Mouse (Mus musculus) heart, embryonic 14.5 days (tissue): ENCODE data around the gene L3mbtl1. TPM values are rescaled to one million over a fixed set of nuclear protein-coding genes. Genes with fewer than 3 reads are reported as not detected.
A peak's percentile ranks its signal among the peaks of the same experiment; 100 is the strongest.

Source experiments
- ATAC-seq: fragments of 200-750 bp; cut with Nextera tagmentation; 2 replicates; pipeline ENCODE4 v1.8.0; 2017; ENCODE audit warnings: low read depth, moderate TSS enrichment; ENCODE audit not compliant: insufficient number of reproducible peaks, insufficient read depth, low FRiP score
- H3K27ac ChIP-seq, 2 experiments: fragments of 200-500 bp in 1 of 2; fragments of 300-500 bp in 1 of 2; sonication (generic) in 1 of 2; replicated peaks in 1 of 2; 2 replicates each; pipeline ENCODE4 v1.5.1; 2012 to 2014; ENCODE audit warnings: low read depth in 2 of 2, low read length in 2 of 2, control low read depth in 1 of 2, mild to moderate bottlenecking in 1 of 2, mixed read lengths in 1 of 2; ENCODE audit not compliant: control insufficient read depth in 1 of 2, insufficient read depth in 1 of 2
- H3K27me3 ChIP-seq: fragments of 300-500 bp; sonication (generic); 2 replicates; pipeline ENCODE4 v1.6.1; 2014; ENCODE audit warnings: mild to moderate bottlenecking, low read length, control low read depth; ENCODE audit not compliant: control insufficient read depth, insufficient read depth
- H3K36me3 ChIP-seq: fragments of 300-500 bp; sonication (generic); 2 replicates; pipeline ENCODE4 v1.6.1; 2014; ENCODE audit warnings: mild to moderate bottlenecking, control low read depth, low read length, mixed read lengths; ENCODE audit not compliant: control insufficient read depth, insufficient read depth
- H3K4me1 ChIP-seq, 2 experiments: fragments of 200-500 bp in 1 of 2; fragments of 300-500 bp in 1 of 2; sonication (generic) in 1 of 2; 2 replicates each; pipeline ENCODE4 v1.6.1; 2012 to 2014; ENCODE audit warnings: low read length in 2 of 2, control low read depth in 1 of 2, mixed read lengths in 1 of 2; ENCODE audit not compliant: control insufficient read depth in 2 of 2, insufficient read depth in 2 of 2
- H3K4me2 ChIP-seq: fragments of 300-500 bp; sonication (generic); 2 replicates; pipeline ENCODE4 v1.6.1; 2014; ENCODE audit warnings: mild to moderate bottlenecking, low read length
- H3K4me3 ChIP-seq, 2 experiments: fragments of 200-500 bp in 1 of 2; fragments of 300-500 bp in 1 of 2; sonication (generic) in 1 of 2; 2 replicates each; pipeline ENCODE4 v1.5.1; 2012 to 2014; ENCODE audit warnings: low read length in 2 of 2, mild to moderate bottlenecking in 2 of 2, control low read depth in 1 of 2, low read depth in 1 of 2, moderate library complexity in 1 of 2; ENCODE audit not compliant: control insufficient read depth in 1 of 2, insufficient read depth in 1 of 2
- H3K9ac ChIP-seq: fragments of 300-500 bp; sonication (generic); 2 replicates; pipeline ENCODE4 v1.6.1; 2014; ENCODE audit warnings: mild to moderate bottlenecking, low read length
- H3K9me3 ChIP-seq: fragments of 300-500 bp; sonication (generic); 2 replicates; pipeline ENCODE4 v1.6.1; 2016; ENCODE audit warnings: low read length, control low read depth; ENCODE audit not compliant: control insufficient read depth
- WGBS: fragments of 180-500 bp; shearing (Covaris S2); extraction: QIAGEN DNeasy Blood & Tissue Kit; methylation state at CpG from one replicate; pipeline ENCODE4 v1.1.7; 2014; 5-methylcytosine and 5-hydroxymethylcytosine counted together
- polyA plus RNA-seq: library from polyadenylated mRNA; unstranded; fragments of >200 nt; fragmentation: Nextera tagmentation; extraction: Ambion mirVana; gene quantifications from 2 replicates; pipeline ENCODE4 v1.2.1, GENCODE M21; 2014

Gene L3mbtl1
- polyA plus RNA-seq, 1 experiment from 2014 or later = 0.24 TPM

DNA sequence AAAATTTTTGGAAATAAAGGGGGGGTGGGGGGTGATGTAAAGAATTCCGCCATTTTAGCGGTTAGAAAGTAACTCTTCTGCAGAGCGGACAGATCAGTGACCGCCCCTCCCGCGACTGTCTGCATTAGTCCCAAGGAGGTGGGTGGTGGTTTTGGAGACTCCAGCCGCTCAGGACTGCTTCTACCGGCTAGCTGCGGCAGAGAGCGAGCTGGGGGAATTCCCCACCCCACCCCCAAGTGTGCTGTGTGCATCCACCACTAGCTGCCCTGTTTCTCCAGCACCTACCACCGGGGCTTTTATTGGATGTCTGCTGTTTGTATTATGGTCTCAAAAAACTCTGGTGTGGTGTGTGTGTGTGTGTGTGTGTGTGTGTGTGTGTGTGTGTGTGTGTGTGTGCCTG lies 659 bp downstream of the L3mbtl1 start:
- Histone ChIP-seq H3K9ac (peak overlapping the region; percentile 69; the same call in 1 of the 2 replicates), H3K27ac (no peak overlapping the region), H3K4me1 (peaks cover 2 to 12% of the 10 kb centered on the region in 2 experiments; a peak in 3 of 4 replicates), H3K9me3 (no peaks in the 10 kb centered on the region), H3K36me3 (peaks cover 23% of the 10 kb centered on the region), H3K4me2 (peak overlapping the region; percentile 89), H3K27me3 (peaks cover 16% of the 10 kb centered on the region; the same call in 1 of the 2 replicates), H3K4me3 (peak overlapping the region in 1 of 2 experiments; percentile 56; a peak in 2 of 4 replicates)
- WGBS = 8% methylated on average over 11 of the region's 11 CpGs
- ATAC-seq = no peak

DNA sequence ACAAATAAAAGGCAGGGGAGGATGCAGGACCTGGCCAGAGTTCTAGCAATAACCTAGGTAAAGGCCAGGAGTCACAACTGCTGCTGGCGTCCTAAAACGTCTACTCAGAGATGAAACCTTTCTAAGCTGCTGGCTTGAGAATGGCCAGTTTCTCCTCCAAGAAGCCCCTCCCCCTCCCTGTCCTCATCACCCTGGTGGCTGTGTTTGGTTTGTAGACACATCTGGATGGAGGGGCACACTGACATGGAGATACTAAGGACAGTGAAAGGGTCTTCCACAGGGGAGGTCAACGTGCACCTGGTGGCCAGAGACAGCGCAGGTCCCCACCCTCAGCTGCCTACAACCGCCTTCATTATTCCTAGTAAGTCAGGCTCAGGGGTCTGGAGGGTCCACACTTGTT lies 3.7 kb downstream of the L3mbtl1 start:
- H3K36me3 ChIP-seq = no peaks in the 10 kb centered on the region
- WGBS = 84% methylated on average over 5 of the region's 5 CpGs
- H3K9ac ChIP-seq = no peak overlapping the region
- no peak overlapping the region for H3K4me3 ChIP-seq
- peaks cover 12% of the 10 kb centered on the region; the same call in 1 of the 2 replicates for H3K27me3 ChIP-seq
- no peak overlapping the region for H3K4me2 ChIP-seq
- H3K9me3 ChIP-seq = no peaks in the 10 kb centered on the region
- H3K4me1 ChIP-seq = peaks cover 2 to 12% of the 10 kb centered on the region in 2 experiments; a peak in 3 of 4 replicates
- no peak for ATAC-seq
- H3K27ac ChIP-seq = no peak overlapping the region

DNA sequence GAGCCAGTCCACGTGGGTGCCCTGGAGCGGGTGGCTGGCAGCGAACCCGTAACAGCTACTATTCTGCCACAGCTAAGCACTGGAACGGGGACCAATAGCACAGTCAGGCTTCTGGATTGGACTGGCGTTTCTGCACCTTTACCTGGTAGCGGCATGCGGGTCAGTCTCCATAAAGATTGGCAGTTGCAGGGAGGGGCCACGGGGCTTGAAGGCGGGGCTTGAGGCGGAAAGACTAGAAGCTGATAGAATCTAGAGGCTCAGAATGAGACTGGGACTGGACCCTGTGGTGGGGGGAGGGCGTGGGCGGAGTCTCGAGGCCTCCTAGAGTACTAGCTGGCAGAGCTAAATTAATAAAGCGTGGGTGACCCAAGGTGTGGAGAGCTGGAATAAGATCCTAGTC lies 4.5 kb downstream of the L3mbtl1 start:
- Histone ChIP-seq H3K27me3 (peaks cover 12% of the 10 kb centered on the region; the same call in 1 of the 2 replicates), H3K4me3 (peak overlapping the region in 1 of 2 experiments; percentile 19; a peak in 2 of 4 replicates), H3K4me2 (peak overlapping the region; percentile 57), H3K27ac (no peak overlapping the region), H3K9ac (no peak overlapping the region), H3K9me3 (no peaks in the 10 kb centered on the region), H3K4me1 (peaks cover 2 to 9% of the 10 kb centered on the region in 2 experiments; a peak in 3 of 4 replicates), H3K36me3 (no peaks in the 10 kb centered on the region)
- no peak for ATAC-seq
- 26% methylated on average over 15 of the region's 15 CpGs for WGBS

DNA sequence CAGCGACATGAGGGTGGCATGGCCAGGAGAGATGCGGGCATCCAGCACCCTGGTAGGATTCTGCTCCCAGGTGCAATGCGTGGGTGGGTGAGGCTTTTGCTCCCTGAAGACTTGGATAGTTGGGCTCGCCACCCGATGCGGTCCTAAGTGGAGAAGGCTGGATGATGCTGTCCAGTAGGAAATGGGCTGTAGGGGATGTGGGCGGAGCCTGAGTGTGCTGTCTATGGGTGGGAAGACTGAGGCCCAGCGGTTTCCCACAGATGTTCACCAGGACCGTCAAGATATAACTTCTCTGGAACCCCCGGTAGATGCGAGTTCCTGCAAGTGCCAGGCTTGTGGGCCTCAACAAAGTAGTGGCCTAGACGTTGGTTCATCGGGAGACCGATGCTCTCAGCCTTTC lies 4.9 kb downstream of the L3mbtl1 start:
- H3K9me3 ChIP-seq = no peaks in the 10 kb centered on the region
- 55% methylated on average over 14 of the region's 14 CpGs for WGBS
- H3K4me1 ChIP-seq = peaks cover 2 to 5% of the 10 kb centered on the region in 2 experiments; a peak in 3 of 4 replicates
- H3K4me2 ChIP-seq = peak overlapping the region; percentile 57
- H3K9ac ChIP-seq = no peak overlapping the region
- ATAC-seq = no peak
- no peak overlapping the region for H3K27ac ChIP-seq
- H3K36me3 ChIP-seq = no peaks in the 10 kb centered on the region
- H3K4me3 ChIP-seq = peak overlapping the region in 1 of 2 experiments; percentile 19; a peak in 2 of 4 replicates
- H3K27me3 ChIP-seq = peaks cover 12% of the 10 kb centered on the region; the same call in 1 of the 2 replicates

DNA sequence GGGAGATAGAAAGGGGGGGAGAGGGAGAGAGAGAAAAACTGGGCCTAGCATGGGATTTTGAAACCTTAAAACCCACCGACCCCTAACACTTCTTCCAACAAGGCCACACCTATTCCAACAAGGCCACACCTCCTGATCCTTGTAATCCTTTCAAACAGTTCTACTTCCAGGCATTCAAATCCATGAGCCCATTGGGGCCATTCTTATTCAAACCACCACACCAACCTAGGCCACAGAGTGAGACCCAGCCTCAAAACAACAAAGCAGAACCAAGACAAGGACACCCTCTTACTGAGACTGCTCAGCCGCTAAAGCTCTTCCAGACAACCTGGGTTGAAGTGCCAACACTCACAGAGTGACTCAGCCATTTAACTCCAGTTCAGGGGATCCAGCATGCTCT lies 7.5 kb downstream of the L3mbtl1 start:
- Histone ChIP-seq H3K9ac (no peak overlapping the region), H3K4me3 (no peak overlapping the region), H3K4me1 (peaks cover 0 to 2% of the 10 kb centered on the region in 2 experiments; a peak in 1 of 4 replicates), H3K27me3 (no peaks in the 10 kb centered on the region), H3K9me3 (no peaks in the 10 kb centered on the region), H3K4me2 (no peak overlapping the region), H3K36me3 (no peaks in the 10 kb centered on the region), H3K27ac (no peak overlapping the region)
- ATAC-seq = no peak
- WGBS = 73% methylated on average over 2 of the region's 2 CpGs

DNA sequence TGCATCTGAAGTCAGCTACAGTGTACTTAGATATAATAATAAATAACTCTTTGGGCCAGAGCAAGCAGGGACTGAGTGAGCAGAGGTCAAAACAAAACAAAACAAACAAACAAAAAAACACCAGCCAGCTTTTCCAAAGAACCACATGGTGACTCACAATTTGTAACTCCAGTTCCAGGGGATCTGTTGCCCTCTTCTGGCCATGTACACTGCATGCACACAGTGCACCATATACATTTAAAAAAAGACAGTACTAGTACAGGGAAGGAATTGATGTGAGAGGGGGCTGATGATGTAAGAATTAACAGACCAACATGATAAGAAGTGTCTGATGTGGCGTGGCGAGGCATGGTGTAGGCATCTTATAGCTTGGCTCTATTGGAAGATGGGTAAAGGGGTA lies 13.6 kb downstream of the L3mbtl1 start:
- H3K9ac ChIP-seq = no peak overlapping the region
- no peak overlapping the region for H3K4me3 ChIP-seq
- no peak overlapping the region for H3K27ac ChIP-seq
- no peaks in the 10 kb centered on the region for H3K9me3 ChIP-seq
- WGBS = 89% methylated on average over 2 of the region's 2 CpGs
- H3K4me1 ChIP-seq = no peaks in the 10 kb centered on the region
- H3K27me3 ChIP-seq = no peaks in the 10 kb centered on the region
- H3K4me2 ChIP-seq = no peak overlapping the region
- no peak for ATAC-seq
- no peaks in the 10 kb centered on the region for H3K36me3 ChIP-seq

DNA sequence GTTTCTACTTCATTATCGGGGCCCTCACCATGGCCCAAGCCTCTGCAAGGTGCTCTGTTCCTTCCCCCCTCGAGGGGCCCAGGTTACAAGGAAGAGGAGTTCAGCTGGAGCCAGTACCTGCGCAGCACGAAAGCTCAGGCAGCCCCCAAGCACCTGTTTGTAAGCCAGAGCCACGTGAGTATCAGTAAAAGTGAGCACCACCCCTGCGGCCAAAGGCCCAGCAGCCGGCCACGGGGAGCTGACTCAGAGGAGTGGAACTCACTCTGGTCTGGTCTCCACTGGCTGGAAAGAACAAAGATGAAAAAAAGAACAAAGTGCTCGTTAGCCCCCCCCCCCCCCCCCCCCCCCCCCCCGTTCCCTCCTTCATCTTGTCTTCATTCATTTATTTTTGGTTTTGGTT lies 18.0 kb downstream of the L3mbtl1 start:
- Histone ChIP-seq H3K9me3 (no peaks in the 10 kb centered on the region), H3K27ac (no peak overlapping the region), H3K4me1 (no peaks in the 10 kb centered on the region), H3K4me3 (no peak overlapping the region), H3K9ac (no peak overlapping the region), H3K27me3 (no peaks in the 10 kb centered on the region), H3K36me3 (no peaks in the 10 kb centered on the region), H3K4me2 (no peak overlapping the region)
- ATAC-seq = no peak
- WGBS = 65% methylated on average over 8 of the region's 10 CpGs

DNA sequence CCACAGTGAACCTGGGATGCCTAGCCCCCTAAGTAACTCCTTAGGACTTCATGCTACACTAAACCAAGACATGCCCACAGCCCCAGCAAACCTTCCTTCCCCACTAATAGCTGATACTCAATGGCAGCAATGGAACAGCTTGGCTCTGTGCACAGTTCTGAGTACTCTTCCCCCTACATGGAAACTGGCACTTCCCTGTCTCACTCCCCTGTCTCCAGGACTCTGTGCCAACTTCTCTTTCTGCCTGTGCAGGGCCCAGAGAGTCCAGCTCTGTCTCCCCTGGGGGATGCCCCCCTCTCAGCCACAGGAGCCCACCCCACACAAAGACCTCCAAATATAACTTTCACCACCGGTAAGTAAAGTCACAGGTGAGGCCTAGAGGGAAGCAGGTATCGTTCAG lies 23.5 kb downstream of the L3mbtl1 start:
- ATAC-seq = no peak
- no peak overlapping the region for H3K4me3 ChIP-seq
- H3K4me2 ChIP-seq = no peak overlapping the region
- H3K36me3 ChIP-seq = no peaks in the 10 kb centered on the region
- H3K9me3 ChIP-seq = no peaks in the 10 kb centered on the region
- no peaks in the 10 kb centered on the region for H3K27me3 ChIP-seq
- no peak overlapping the region for H3K27ac ChIP-seq
- no peaks in the 10 kb centered on the region for H3K4me1 ChIP-seq
- 77% methylated on average over 2 of the region's 2 CpGs for WGBS
- no peak overlapping the region for H3K9ac ChIP-seq
